Mouse (Mus musculus) ES-E14 (cell line): ENCODE measurements around the gene Plac8.

Experiments used
- CHD2 ChIP-seq: IDR thresholded peaks from 2 replicates; pipeline ENCODE4 v1.6.1; 2014; ENCODE audit warnings: mild to moderate bottlenecking, low read depth, low read length, inconsistent platforms
- ZNF384 ChIP-seq: IDR thresholded peaks from 2 replicates; pipeline ENCODE4 v1.6.1; 2012; ENCODE audit warnings: low read depth, low read length, inconsistent platforms

DNA sequence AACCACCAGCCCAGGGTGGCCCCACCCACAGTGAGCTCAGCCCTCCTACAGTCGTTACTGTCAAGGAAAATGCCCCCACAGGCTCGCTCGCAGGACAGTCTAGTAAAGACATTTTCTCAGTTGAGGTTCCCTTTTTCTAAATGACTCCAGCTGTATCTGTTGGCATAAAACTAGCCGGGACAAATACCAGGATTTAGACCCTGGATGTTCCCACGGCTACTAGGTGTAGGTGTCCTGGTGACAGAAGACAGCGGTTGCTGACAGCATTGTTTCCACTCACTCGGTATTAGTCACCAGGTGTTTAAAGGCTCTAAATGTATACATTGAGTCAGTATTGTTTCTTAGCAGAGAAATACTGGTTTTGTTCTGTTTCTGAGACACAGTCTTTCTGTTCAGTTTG is 36.2 kb downstream of the Plac8 start:
- TF ChIP-seq ZNF384 (no peak), CHD2 (no peak)
